Mouse (Mus musculus) ES-E14 (cell line): Measurements from ENCODE around the gene Pou2f2. TPM values are rescaled to one million over a fixed set of nuclear protein-coding genes. Genes with fewer than 3 reads are reported as not detected.

Source experiments
- DNase-seq: peaks from one replicate; pipeline ENCODE4 v3.0.0-alpha.2; 2013; ENCODE audit warnings: low read depth, low spot score
- H3K27ac ChIP-seq: 2 replicates; pipeline ENCODE4 v1.5.1; 2012; ENCODE audit warnings: low read depth, mild to moderate bottlenecking, low read length, moderate library complexity, mixed read lengths; ENCODE audit not compliant: poor library complexity, insufficient read depth, severe bottlenecking
- H3K36me3 ChIP-seq: 2 replicates; pipeline ENCODE4 v1.6.1; 2012; ENCODE audit warnings: mild to moderate bottlenecking, low read length, moderate library complexity, mixed read lengths; ENCODE audit not compliant: control insufficient read depth, poor library complexity, insufficient read depth, severe bottlenecking
- H3K4me1 ChIP-seq, 2 experiments: fragments of 150-350 bp in 1 of 2; sonication (generic) in 1 of 2; 2 replicates each; pipeline ENCODE4 v1.6.1; 2012; ENCODE audit warnings: low read length in 2 of 2, mild to moderate bottlenecking in 1 of 2, mixed read lengths in 1 of 2; ENCODE audit not compliant: control insufficient read depth in 2 of 2, insufficient read depth in 2 of 2, poor library complexity in 1 of 2
- H3K4me3 ChIP-seq, 2 experiments: fragments of 150-350 bp in 1 of 2; sonication (generic) in 1 of 2; 2 replicates each; pipeline ENCODE4 v1.5.1; 2012; ENCODE audit warnings: low read length in 2 of 2, low read depth in 1 of 2, mild to moderate bottlenecking in 1 of 2, mixed read lengths in 1 of 2; ENCODE audit not compliant: insufficient read depth in 1 of 2, poor library complexity in 1 of 2, severe bottlenecking in 1 of 2
- H3K9ac ChIP-seq: 2 replicates; pipeline ENCODE4 v1.6.1; 2012; ENCODE audit warnings: low read depth, mild to moderate bottlenecking, low read length, mixed read lengths; ENCODE audit not compliant: poor library complexity, insufficient read depth, severe bottlenecking
- H3K9me3 ChIP-seq: fragments of 150-350 bp; sonication (generic); 2 replicates; pipeline ENCODE4 v1.6.1; 2012; ENCODE audit warnings: low read depth, mild to moderate bottlenecking, low read length; ENCODE audit not compliant: control insufficient read depth, insufficient read depth
- CHD2 ChIP-seq: IDR thresholded peaks from 2 replicates; pipeline ENCODE4 v1.6.1; 2014; ENCODE audit warnings: mild to moderate bottlenecking, low read depth, low read length, inconsistent platforms
- HCFC1 ChIP-seq: IDR thresholded peaks from 2 replicates; pipeline ENCODE4 v1.6.1; 2012; ENCODE audit warnings: low read length, inconsistent platforms, borderline replicate concordance; ENCODE audit not compliant: insufficient read depth
- MAFK ChIP-seq: IDR thresholded peaks from 2 replicates; pipeline ENCODE4 v1.6.1; 2014; ENCODE audit warnings: mild to moderate bottlenecking, low read depth, low read length, inconsistent platforms; ENCODE audit not compliant: insufficient read depth
- ZC3H11A ChIP-seq: IDR thresholded peaks from 2 replicates; pipeline ENCODE4 v1.6.1; 2012; ENCODE audit warnings: low read depth, mild to moderate bottlenecking, inconsistent platforms, low read length, borderline replicate concordance
- ZNF384 ChIP-seq: IDR thresholded peaks from 2 replicates; pipeline ENCODE4 v1.6.1; 2012; ENCODE audit warnings: low read depth, low read length, inconsistent platforms
- in situ Hi-C, 2 experiments: fragments of 600-800 bp; cut with MboI; formaldehyde crosslinking; loops; one replicate each; pipeline ENCODE4 v1.15.1; 2025; ENCODE audit warnings: low sequenced_read_pairs in 2 of 2, inconsistent platforms in 1 of 2; ENCODE audit not compliant: unreplicated experiment in 2 of 2
- total RNA-seq: library from RNA; depleted of rRNA; stranded (reverse); fragments of 300-350 nt; gene quantifications from 2 replicates; pipeline ENCODE4 v1.2.3, GENCODE M21; 2012

Gene Pou2f2
- total RNA-seq, 1 experiment, result 2.4 TPM

- H3K9ac ChIP-seq, result 0 out of 2 replicates have a peak overlapping the region, but pooled peaks have one; percentile 4
- H3K4me1 ChIP-seq, result peaks cover 4 to 46% of the 10 kb centered on the region in 2 experiments; a peak in 2 of 4 replicates
- DNase-seq, result no peak
These were observed 28.5 kb downstream of the Pou2f2 start for GRCm38 (mm10) chr7:25151009-25151408.

GRCm38 (mm10) chr7:25150151-25150663, 29.3 kb downstream of the Pou2f2 start:
- no peaks in the 10 kb centered on the region for H3K9me3 ChIP-seq
- DNase-seq, result no peak
- in situ Hi-C loops, result no loop called here
- H3K9ac ChIP-seq, result 0 out of 2 replicates have a peak overlapping the region, but pooled peaks have one; percentile 26
- TF ChIP-seq HCFC1, result no peak
- H3K4me1 ChIP-seq, result peaks cover 4 to 40% of the 10 kb centered on the region in 2 experiments; a peak in 2 of 4 replicates
- no peak overlapping the region for H3K4me3 ChIP-seq
- H3K27ac ChIP-seq, result no peak overlapping the region
- no peaks in the 10 kb centered on the region for H3K36me3 ChIP-seq

More at GRCm38 (mm10) chr7:25151009-25151408, 28.5 kb downstream of the Pou2f2 start:
- no peak overlapping the region; the same call in 1 of the 2 replicates for H3K27ac ChIP-seq
- no peak for TF ChIP-seq ZNF384
- TF ChIP-seq HCFC1, result no peak
- no peak for TF ChIP-seq MAFK
- no peak for TF ChIP-seq CHD2
- no peak for TF ChIP-seq ZC3H11A
- no peak overlapping the region for H3K4me3 ChIP-seq
- H3K36me3 ChIP-seq, result no peaks in the 10 kb centered on the region
- in situ Hi-C loops, result no loop called here
- H3K9me3 ChIP-seq, result no peaks in the 10 kb centered on the region

- in situ Hi-C loops, result no loop called here
- Histone ChIP-seq H3K9ac (no peak overlapping the region), H3K4me1 (peaks cover 1 to 11% of the 10 kb centered on the region in 2 experiments; a peak in 2 of 4 replicates), H3K9me3 (no peaks in the 10 kb centered on the region), H3K27ac (no peak overlapping the region), H3K36me3 (no peaks in the 10 kb centered on the region), H3K4me3 (no peak overlapping the region)
- no peak for TF ChIP-seq HCFC1
- TF ChIP-seq ZC3H11A, result no peak
- no peak for TF ChIP-seq CHD2
- no peak for TF ChIP-seq MAFK
- no peak for TF ChIP-seq ZNF384
- no peak for DNase-seq
These were observed 33.6 kb downstream of the Pou2f2 start for GRCm38 (mm10) chr7:25145896-25146295.

- TF ChIP-seq CHD2, result no peak
- no peak for TF ChIP-seq ZNF384
- no peak for TF ChIP-seq ZC3H11A
- TF ChIP-seq HCFC1, result no peak
- TF ChIP-seq MAFK, result no peak
- no peak overlapping the region for H3K4me3 ChIP-seq
- DNase-seq, result peak; percentile 77
- no peak overlapping the region for H3K27ac ChIP-seq
- H3K9me3 ChIP-seq, result no peaks in the 10 kb centered on the region
- no peaks in the 10 kb centered on the region for H3K36me3 ChIP-seq
- in situ Hi-C loops, result no loop called here
- peaks cover 0 to 2% of the 10 kb centered on the region in 2 experiments; a peak in 1 of 4 replicates for H3K4me1 ChIP-seq
- H3K9ac ChIP-seq, result no peak overlapping the region
These were observed 37.8 kb downstream of the Pou2f2 start for GRCm38 (mm10) chr7:25141761-25142160.

GRCm38 (mm10) chr7:25137553-25137952, 42.0 kb downstream of the Pou2f2 start:
- no peak for TF ChIP-seq MAFK
- TF ChIP-seq ZC3H11A, result no peak
- no peak for TF ChIP-seq HCFC1
- TF ChIP-seq ZNF384, result no peak
- no peak for TF ChIP-seq CHD2
- no peak overlapping the region for H3K4me3 ChIP-seq
- in situ Hi-C loops, result no loop called here
- no peak for DNase-seq
- no peak overlapping the region for H3K9ac ChIP-seq
- H3K27ac ChIP-seq, result no peak overlapping the region
- peaks cover under 1 to 11% of the 10 kb centered on the region in 2 experiments; a peak in 2 of 4 replicates for H3K4me1 ChIP-seq
- H3K9me3 ChIP-seq, result no peaks in the 10 kb centered on the region
- H3K36me3 ChIP-seq, result no peaks in the 10 kb centered on the region
